Mouse (Mus musculus) thymus, adult 2 months (tissue): Measurements from ENCODE around the gene Als2.

Source experiments
- CTCF ChIP-seq: fragments of 200-500 bp; IDR thresholded peaks from 2 replicates; pipeline ENCODE4 v1.5.1; 2012; ENCODE audit warnings: mild to moderate bottlenecking, control low read depth, low read length, moderate library complexity, borderline replicate concordance; ENCODE audit not compliant: control insufficient read depth, poor library complexity, insufficient read depth; ENCODE audit errors: extremely low read depth
- POLR2A ChIP-seq: fragments of 200-500 bp; IDR thresholded peaks from 2 replicates; pipeline ENCODE4 v1.6.1; 2012; ENCODE audit warnings: mild to moderate bottlenecking, low read length, control low read depth, moderate library complexity; ENCODE audit not compliant: control insufficient read depth, poor library complexity, insufficient read depth; ENCODE audit errors: extremely low read depth

- TF ChIP-seq CTCF (no peak), POLR2A (no peak)
Measured at GRCm38 (mm10) chr1:59152346-59152745, 84.7 kb downstream of the Als2 start.
